Mouse (Mus musculus): ENCODE data around the gene Kcnab1. TPM values are rescaled to one million over a fixed set of nuclear protein-coding genes. Genes with fewer than 3 reads are reported as not detected.

Gene Kcnab1
- polyA plus RNA-seq (2015; fragmentation: Nextera tagmentation; extraction: Ambion mirVana) = 3.8 and 4.2 TPM in 2 replicates

DNA sequence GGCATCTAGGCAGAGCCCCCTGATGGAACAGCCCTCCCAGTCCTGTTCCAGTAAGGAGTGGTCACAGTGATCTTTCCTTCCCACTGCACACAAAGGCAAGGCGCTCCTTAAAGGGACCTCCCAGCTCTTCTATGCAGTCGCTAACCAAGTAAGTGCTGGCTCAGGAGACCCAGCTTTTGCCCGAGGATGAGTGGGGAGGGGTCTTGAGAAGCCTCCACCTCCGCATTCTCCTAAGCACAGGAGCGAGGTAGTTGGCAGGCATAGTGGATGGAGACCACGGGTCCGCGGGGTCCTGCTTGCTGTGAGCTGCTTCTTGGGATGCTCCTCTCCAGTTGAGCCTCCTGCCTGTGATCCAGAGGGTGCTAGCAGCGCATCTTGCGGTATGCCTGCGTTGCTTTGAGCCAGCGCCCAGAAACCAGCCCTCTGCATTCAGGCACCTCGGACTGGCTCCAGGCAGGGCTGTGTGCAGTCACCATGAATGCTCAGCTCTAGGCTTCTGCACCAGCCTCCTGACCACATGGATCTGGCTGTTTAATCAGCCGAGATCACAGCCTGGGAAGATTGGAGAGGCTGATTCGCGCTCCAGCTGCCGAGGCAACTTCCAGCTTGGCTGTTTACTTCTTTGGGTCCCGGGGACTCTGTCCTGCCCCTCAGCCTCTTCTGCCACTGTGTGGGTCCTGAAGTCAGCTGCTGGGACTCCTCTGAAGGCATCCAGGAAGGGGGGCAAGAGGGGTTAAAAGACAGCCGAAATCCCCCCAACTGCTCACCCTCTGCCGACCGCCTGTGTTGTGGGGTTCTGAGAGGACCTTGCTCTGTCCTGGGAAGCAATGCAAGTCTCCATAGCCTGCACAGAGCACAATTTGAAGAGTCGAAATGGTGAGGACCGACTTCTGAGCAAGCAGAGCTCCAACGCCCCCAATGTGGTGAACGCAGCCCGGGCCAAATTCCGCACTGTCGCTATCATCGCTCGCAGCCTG is at the start of gene Kcnab1:
TSS of gene Kcnab1 (plus strand) at position 440 of the 977 bp plus-strand sequence.
- H3K9ac ChIP-seq (ENCODE audit: low read length) = peak within 1 kb of the TSS; percentile 62
- no peak within 1 kb of the TSS for H3K27ac ChIP-seq (ENCODE audit: low read length)
- no peaks in the 10 kb centered on the region for H3K36me3 ChIP-seq (ENCODE audit: control insufficient read depth, insufficient read depth, low read length)
- WGBS = 2% methylated on average over 30 of the region's 30 CpGs
- H3K4me2 ChIP-seq (ENCODE audit: low read depth, low read length) = peak within 1 kb of the TSS; percentile 69
- H3K4me1 ChIP-seq (ENCODE audit: control insufficient read depth, insufficient read depth, low read length) = 0 out of 2 replicates have a peak, but pooled peaks cover 8% of the 10 kb centered on the region
- ATAC-seq (ENCODE audit: insufficient read depth, low FRiP score) = peak; percentile 66
- peak within 1 kb of the TSS; percentile 44 for H3K4me3 ChIP-seq (replicated peaks; ENCODE audit: low read length)
- H3K9me3 ChIP-seq (replicated peaks; ENCODE audit: control insufficient read depth, low read length) = no peaks in the 10 kb centered on the region
- peaks cover 10% of the 10 kb centered on the region; the same call in 1 of the 2 replicates for H3K27me3 ChIP-seq (ENCODE audit: control insufficient read depth, insufficient read depth, low read length)

GRCm38 (mm10) chr3:65088295-65088694 is 20.9 kb upstream of the Kcnab1 start:
- Histone ChIP-seq H3K4me1 (ENCODE audit: control insufficient read depth, insufficient read depth, low read length) (no peaks in the 10 kb centered on the region), H3K36me3 (ENCODE audit: control insufficient read depth, insufficient read depth, low read length) (no peaks in the 10 kb centered on the region), H3K4me2 (ENCODE audit: low read depth, low read length) (no peak overlapping the region), H3K9ac (ENCODE audit: low read length) (no peak overlapping the region), H3K27ac (ENCODE audit: low read length) (no peak overlapping the region), H3K9me3 (replicated peaks; ENCODE audit: control insufficient read depth, low read length) (no peaks in the 10 kb centered on the region), H3K4me3 (replicated peaks; ENCODE audit: low read length) (no peak overlapping the region), H3K27me3 (ENCODE audit: control insufficient read depth, insufficient read depth, low read length) (no peaks in the 10 kb centered on the region)
- 84% methylated on average over 2 of the region's 2 CpGs for WGBS
- ATAC-seq (ENCODE audit: insufficient read depth, low FRiP score) = no peak

DNA sequence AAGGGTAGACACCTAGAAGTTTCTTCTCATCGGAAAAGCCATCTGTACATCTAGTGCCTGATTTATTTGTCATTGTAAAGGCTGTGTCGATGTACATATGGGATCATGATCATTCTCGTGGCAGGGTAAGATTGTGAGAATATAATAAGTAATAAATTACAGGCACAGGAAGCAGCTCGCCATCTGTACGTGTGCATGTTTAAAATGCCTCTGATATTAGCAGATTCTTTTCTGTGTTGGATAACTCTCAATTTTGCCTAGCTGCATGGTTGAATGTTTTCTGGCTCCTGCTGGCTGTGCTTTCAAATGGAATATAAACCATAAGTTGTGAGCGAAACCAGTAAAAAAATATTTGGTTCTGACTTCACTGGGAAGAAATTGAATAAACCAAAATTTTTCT is 5.1 kb upstream of the Kcnab1 start:
- no peaks in the 10 kb centered on the region for H3K9me3 ChIP-seq (replicated peaks; ENCODE audit: control insufficient read depth, low read length)
- 45% methylated on average over 6 of the region's 6 CpGs for WGBS
- H3K9ac ChIP-seq (ENCODE audit: low read length) = no peak overlapping the region
- 0 out of 2 replicates have a peak, but pooled peaks cover 4% of the 10 kb centered on the region for H3K4me1 ChIP-seq (ENCODE audit: control insufficient read depth, insufficient read depth, low read length)
- H3K4me2 ChIP-seq (ENCODE audit: low read depth, low read length) = no peak overlapping the region
- H3K27ac ChIP-seq (ENCODE audit: low read length) = no peak overlapping the region
- no peaks in the 10 kb centered on the region for H3K36me3 ChIP-seq (ENCODE audit: control insufficient read depth, insufficient read depth, low read length)
- H3K27me3 ChIP-seq (ENCODE audit: control insufficient read depth, insufficient read depth, low read length) = peaks cover 4% of the 10 kb centered on the region; the same call in 1 of the 2 replicates
- ATAC-seq (ENCODE audit: insufficient read depth, low FRiP score) = no peak
- H3K4me3 ChIP-seq (replicated peaks; ENCODE audit: low read length) = no peak overlapping the region

GRCm38 (mm10) chr3:65110190-65110589 is 1.0 kb downstream of the Kcnab1 start:
- Histone ChIP-seq H3K4me3 (replicated peaks; ENCODE audit: low read length) (peak overlapping the region; percentile 44; the same call in 1 of the 2 replicates), H3K4me1 (ENCODE audit: control insufficient read depth, insufficient read depth, low read length) (0 out of 2 replicates have a peak, but pooled peaks cover 8% of the 10 kb centered on the region), H3K36me3 (ENCODE audit: control insufficient read depth, insufficient read depth, low read length) (no peaks in the 10 kb centered on the region), H3K27me3 (ENCODE audit: control insufficient read depth, insufficient read depth, low read length) (peaks cover 10% of the 10 kb centered on the region; the same call in 1 of the 2 replicates), H3K9ac (ENCODE audit: low read length) (no peak overlapping the region), H3K9me3 (replicated peaks; ENCODE audit: control insufficient read depth, low read length) (no peaks in the 10 kb centered on the region), H3K4me2 (ENCODE audit: low read depth, low read length) (peak overlapping the region; percentile 69), H3K27ac (ENCODE audit: low read length) (no peak overlapping the region)
- no peak for ATAC-seq (ENCODE audit: insufficient read depth, low FRiP score)
- WGBS = 69% methylated on average over 9 of the region's 9 CpGs

DNA sequence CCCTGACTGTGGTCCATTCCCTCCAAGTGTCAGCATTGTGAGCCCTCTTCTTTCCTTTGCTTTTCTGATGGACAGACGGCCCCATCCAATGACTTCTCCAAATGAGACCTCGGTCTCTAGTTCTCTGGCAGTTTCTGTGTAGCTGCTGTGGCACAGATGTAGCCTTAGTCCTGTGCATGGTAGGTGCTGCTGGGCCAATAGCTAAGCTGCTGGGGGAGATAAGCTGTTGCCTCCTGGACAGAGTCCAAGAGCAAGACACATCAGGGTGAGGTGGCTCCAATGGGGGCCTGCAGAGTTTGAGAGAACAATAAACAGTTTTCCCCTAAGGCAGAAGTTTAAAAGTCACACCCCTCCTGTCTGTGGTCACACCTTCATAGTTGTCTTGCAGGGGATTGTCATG is 2.0 kb downstream of the Kcnab1 start:
- Histone ChIP-seq H3K27ac (ENCODE audit: low read length) (no peak overlapping the region), H3K9me3 (replicated peaks; ENCODE audit: control insufficient read depth, low read length) (no peaks in the 10 kb centered on the region), H3K4me3 (replicated peaks; ENCODE audit: low read length) (no peak overlapping the region), H3K9ac (ENCODE audit: low read length) (no peak overlapping the region), H3K4me2 (ENCODE audit: low read depth, low read length) (no peak overlapping the region), H3K4me1 (ENCODE audit: control insufficient read depth, insufficient read depth, low read length) (0 out of 2 replicates have a peak, but pooled peaks cover 8% of the 10 kb centered on the region), H3K27me3 (ENCODE audit: control insufficient read depth, insufficient read depth, low read length) (peaks cover 10% of the 10 kb centered on the region; the same call in 1 of the 2 replicates), H3K36me3 (ENCODE audit: control insufficient read depth, insufficient read depth, low read length) (no peaks in the 10 kb centered on the region)
- ATAC-seq (ENCODE audit: insufficient read depth, low FRiP score) = no peak
- 80% methylated on average over 2 of the region's 2 CpGs for WGBS

- no peak for ATAC-seq (ENCODE audit: insufficient read depth, low FRiP score)
- 80% methylated on average over 6 of the region's 6 CpGs for WGBS
- Histone ChIP-seq H3K9ac (ENCODE audit: low read length) (no peak overlapping the region), H3K36me3 (ENCODE audit: control insufficient read depth, insufficient read depth, low read length) (no peaks in the 10 kb centered on the region), H3K4me3 (replicated peaks; ENCODE audit: low read length) (no peak overlapping the region), H3K27me3 (ENCODE audit: control insufficient read depth, insufficient read depth, low read length) (0 out of 2 replicates have a peak, but pooled peaks cover 4% of the 10 kb centered on the region), H3K27ac (ENCODE audit: low read length) (no peak overlapping the region), H3K4me2 (ENCODE audit: low read depth, low read length) (no peak overlapping the region), H3K4me1 (ENCODE audit: control insufficient read depth, insufficient read depth, low read length) (no peaks in the 10 kb centered on the region), H3K9me3 (replicated peaks; ENCODE audit: control insufficient read depth, low read length) (no peaks in the 10 kb centered on the region)
Measured at GRCm38 (mm10) chr3:65115164-65115563, 6.0 kb downstream of the Kcnab1 start.

GRCm38 (mm10) chr3:65116958-65117357 is 7.8 kb downstream of the Kcnab1 start:
- Histone ChIP-seq H3K36me3 (ENCODE audit: control insufficient read depth, insufficient read depth, low read length) (no peaks in the 10 kb centered on the region), H3K27me3 (ENCODE audit: control insufficient read depth, insufficient read depth, low read length) (no peaks in the 10 kb centered on the region), H3K9me3 (replicated peaks; ENCODE audit: control insufficient read depth, low read length) (no peaks in the 10 kb centered on the region), H3K9ac (ENCODE audit: low read length) (no peak overlapping the region), H3K4me2 (ENCODE audit: low read depth, low read length) (no peak overlapping the region), H3K4me3 (replicated peaks; ENCODE audit: low read length) (no peak overlapping the region), H3K4me1 (ENCODE audit: control insufficient read depth, insufficient read depth, low read length) (no peaks in the 10 kb centered on the region), H3K27ac (ENCODE audit: low read length) (no peak overlapping the region)
- no peak for ATAC-seq (ENCODE audit: insufficient read depth, low FRiP score)
- 72% methylated on average over 3 of the region's 3 CpGs for WGBS

GRCm38 (mm10) chr3:65117365-65117764 is 8.2 kb downstream of the Kcnab1 start:
- H3K4me3 ChIP-seq (replicated peaks; ENCODE audit: low read length) = no peak overlapping the region
- ATAC-seq (ENCODE audit: insufficient read depth, low FRiP score) = no peak
- H3K36me3 ChIP-seq (ENCODE audit: control insufficient read depth, insufficient read depth, low read length) = no peaks in the 10 kb centered on the region
- H3K27me3 ChIP-seq (ENCODE audit: control insufficient read depth, insufficient read depth, low read length) = no peaks in the 10 kb centered on the region
- H3K9me3 ChIP-seq (replicated peaks; ENCODE audit: control insufficient read depth, low read length) = no peaks in the 10 kb centered on the region
- no peak overlapping the region for H3K27ac ChIP-seq (ENCODE audit: low read length)
- no peak overlapping the region for H3K9ac ChIP-seq (ENCODE audit: low read length)
- no peak overlapping the region for H3K4me2 ChIP-seq (ENCODE audit: low read depth, low read length)
- 82% methylated on average over 8 of the region's 8 CpGs for WGBS
- H3K4me1 ChIP-seq (ENCODE audit: control insufficient read depth, insufficient read depth, low read length) = no peaks in the 10 kb centered on the region

DNA sequence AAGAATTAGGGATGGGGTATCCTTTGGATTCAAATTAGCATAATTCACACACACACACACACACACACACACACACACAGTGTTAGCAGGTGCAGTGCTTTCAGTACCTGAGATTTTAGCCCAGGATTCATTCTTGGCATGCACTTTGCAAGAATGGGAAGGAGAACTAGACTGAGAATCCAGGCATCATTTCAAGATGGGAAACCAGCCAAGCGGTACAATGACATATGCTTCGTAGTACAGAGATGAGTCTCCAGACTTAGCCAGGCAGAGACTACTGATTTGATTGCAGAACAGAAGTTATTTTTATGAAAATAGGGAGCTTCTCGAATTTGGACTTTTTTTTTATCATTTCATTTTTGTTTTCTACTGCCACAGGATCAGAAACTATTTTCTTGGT is 15.8 kb downstream of the Kcnab1 start:
- no peak overlapping the region for H3K4me2 ChIP-seq (ENCODE audit: low read depth, low read length)
- H3K4me1 ChIP-seq (ENCODE audit: control insufficient read depth, insufficient read depth, low read length) = no peaks in the 10 kb centered on the region
- no peak overlapping the region for H3K9ac ChIP-seq (ENCODE audit: low read length)
- WGBS = 59% methylated on average over 3 of the region's 3 CpGs
- no peaks in the 10 kb centered on the region for H3K9me3 ChIP-seq (replicated peaks; ENCODE audit: control insufficient read depth, low read length)
- no peak for ATAC-seq (ENCODE audit: insufficient read depth, low FRiP score)
- no peaks in the 10 kb centered on the region for H3K27me3 ChIP-seq (ENCODE audit: control insufficient read depth, insufficient read depth, low read length)
- no peaks in the 10 kb centered on the region for H3K36me3 ChIP-seq (ENCODE audit: control insufficient read depth, insufficient read depth, low read length)
- H3K4me3 ChIP-seq (replicated peaks; ENCODE audit: low read length) = no peak overlapping the region
- H3K27ac ChIP-seq (ENCODE audit: low read length) = no peak overlapping the region

Measured in stomach, embryonic 16.5 days (tissue).